Mouse (Mus musculus): ENCODE results near the gene Mbtps1. TPM values are rescaled to one million over a fixed set of nuclear protein-coding genes. Genes with fewer than 3 reads are reported as not detected.

Gene Mbtps1
- polyA plus RNA-seq, 1 experiment, result 72.7 TPM

GRCm38 (mm10) chr8:119591456-119591855 is 32.9 kb upstream of the Mbtps1 start:
- no peak for TF ChIP-seq MYOG (IDR thresholded peaks at IDR 0.05; ENCODE audit: control insufficient read depth, extremely low read depth, insufficient read length)
- TF ChIP-seq FOSL1 (IDR thresholded peaks at IDR 0.05; ENCODE audit: insufficient read depth, low read length, poor library complexity, severe bottlenecking), result no peak
- TF ChIP-seq MYOD1 (IDR thresholded peaks at IDR 0.05; ENCODE audit: control insufficient read depth, insufficient read length, low read depth), result no peak
- no peak for TF ChIP-seq USF1 (IDR thresholded peaks at IDR 0.05; ENCODE audit: low read depth)
- TF ChIP-seq MAX (IDR thresholded peaks at IDR 0.05), result no peak
- no peak for TF ChIP-seq CTCF (IDR thresholded peaks at IDR 0.05; ENCODE audit: control insufficient read depth, insufficient read depth, insufficient read length)
- TF ChIP-seq CEBPB (IDR thresholded peaks at IDR 0.05; ENCODE audit: low read depth), result no peak
- H3K79me3 ChIP-seq (ENCODE audit: low read depth), result no peaks in the 10 kb centered on the region
- no peak overlapping the region for H3ac ChIP-seq (ENCODE audit: control insufficient read depth, insufficient read length, low read depth)
- no peak overlapping the region for H3K4me3 ChIP-seq (ENCODE audit: insufficient read depth, poor library complexity, severe bottlenecking)
- no peaks in the 10 kb centered on the region for H3K79me2 ChIP-seq (ENCODE audit: control insufficient read depth, insufficient read depth)
- peaks cover 6% of the 10 kb centered on the region for H3K27me3 ChIP-seq (ENCODE audit: control insufficient read depth, insufficient read depth, insufficient read length)
- no peaks in the 10 kb centered on the region for H3K36me3 ChIP-seq (ENCODE audit: control insufficient read depth, insufficient read depth)

GRCm38 (mm10) chr8:119590348-119590747 is 31.8 kb upstream of the Mbtps1 start:
- Histone ChIP-seq H3K27me3 (ENCODE audit: control insufficient read depth, insufficient read depth, insufficient read length) (peaks cover 6% of the 10 kb centered on the region), H3K79me2 (ENCODE audit: control insufficient read depth, insufficient read depth) (no peaks in the 10 kb centered on the region), H3K4me3 (ENCODE audit: insufficient read depth, poor library complexity, severe bottlenecking) (no peak overlapping the region), H3K36me3 (ENCODE audit: control insufficient read depth, insufficient read depth) (no peaks in the 10 kb centered on the region), H3ac (ENCODE audit: control insufficient read depth, insufficient read length, low read depth) (no peak overlapping the region), H3K79me3 (ENCODE audit: low read depth) (no peaks in the 10 kb centered on the region)
- TF ChIP-seq MAX (IDR thresholded peaks at IDR 0.05) (no peak), MYOD1 (IDR thresholded peaks at IDR 0.05; ENCODE audit: control insufficient read depth, insufficient read length, low read depth) (no peak), CEBPB (IDR thresholded peaks at IDR 0.05; ENCODE audit: low read depth) (no peak), FOSL1 (IDR thresholded peaks at IDR 0.05; ENCODE audit: insufficient read depth, low read length, poor library complexity, severe bottlenecking) (no peak), MYOG (IDR thresholded peaks at IDR 0.05; ENCODE audit: control insufficient read depth, extremely low read depth, insufficient read length) (no peak), CTCF (IDR thresholded peaks at IDR 0.05; ENCODE audit: control insufficient read depth, insufficient read depth, insufficient read length) (no peak), USF1 (IDR thresholded peaks at IDR 0.05; ENCODE audit: low read depth) (no peak)

GRCm38 (mm10) chr8:119588844-119589243 is 30.3 kb upstream of the Mbtps1 start:
- H3K79me2 ChIP-seq (ENCODE audit: control insufficient read depth, insufficient read depth), result no peaks in the 10 kb centered on the region
- H3K36me3 ChIP-seq (ENCODE audit: control insufficient read depth, insufficient read depth), result no peaks in the 10 kb centered on the region
- H3ac ChIP-seq (ENCODE audit: control insufficient read depth, insufficient read length, low read depth), result no peak overlapping the region
- no peak overlapping the region for H3K4me3 ChIP-seq (ENCODE audit: insufficient read depth, poor library complexity, severe bottlenecking)
- TF ChIP-seq USF1 (IDR thresholded peaks at IDR 0.05; ENCODE audit: low read depth) (no peak), CTCF (IDR thresholded peaks at IDR 0.05; ENCODE audit: control insufficient read depth, insufficient read depth, insufficient read length) (no peak), MAX (IDR thresholded peaks at IDR 0.05) (no peak), CEBPB (IDR thresholded peaks at IDR 0.05; ENCODE audit: low read depth) (no peak), FOSL1 (IDR thresholded peaks at IDR 0.05; ENCODE audit: insufficient read depth, low read length, poor library complexity, severe bottlenecking) (no peak), MYOG (IDR thresholded peaks at IDR 0.05; ENCODE audit: control insufficient read depth, extremely low read depth, insufficient read length) (no peak)
- peaks cover 6% of the 10 kb centered on the region for H3K27me3 ChIP-seq (ENCODE audit: control insufficient read depth, insufficient read depth, insufficient read length)
- H3K79me3 ChIP-seq (ENCODE audit: low read depth), result no peaks in the 10 kb centered on the region

- Histone ChIP-seq H3K27me3 (ENCODE audit: control insufficient read depth, insufficient read depth, insufficient read length) (peaks cover 6% of the 10 kb centered on the region), H3K79me3 (ENCODE audit: low read depth) (no peaks in the 10 kb centered on the region), H3ac (ENCODE audit: control insufficient read depth, insufficient read length, low read depth) (no peak overlapping the region), H3K79me2 (ENCODE audit: control insufficient read depth, insufficient read depth) (no peaks in the 10 kb centered on the region), H3K4me3 (ENCODE audit: insufficient read depth, poor library complexity, severe bottlenecking) (no peak overlapping the region), H3K36me3 (ENCODE audit: control insufficient read depth, insufficient read depth) (no peaks in the 10 kb centered on the region)
- no peak for TF ChIP-seq MAX (IDR thresholded peaks at IDR 0.05)
These were observed 29.8 kb upstream of the Mbtps1 start for GRCm38 (mm10) chr8:119588321-119588720.

- Histone ChIP-seq H3K27me3 (ENCODE audit: control insufficient read depth, insufficient read depth, insufficient read length) (peaks cover 23% of the 10 kb centered on the region), H3K79me2 (ENCODE audit: control insufficient read depth, insufficient read depth) (no peaks in the 10 kb centered on the region), H3K4me3 (ENCODE audit: insufficient read depth, poor library complexity, severe bottlenecking) (no peak overlapping the region), H3K36me3 (ENCODE audit: control insufficient read depth, insufficient read depth) (no peaks in the 10 kb centered on the region), H3K79me3 (ENCODE audit: low read depth) (no peaks in the 10 kb centered on the region), H3ac (ENCODE audit: control insufficient read depth, insufficient read length, low read depth) (no peak overlapping the region)
- TF ChIP-seq USF1 (IDR thresholded peaks at IDR 0.05; ENCODE audit: low read depth) (no peak), FOSL1 (IDR thresholded peaks at IDR 0.05; ENCODE audit: insufficient read depth, low read length, poor library complexity, severe bottlenecking) (no peak)
These were observed 27.4 kb upstream of the Mbtps1 start for GRCm38 (mm10) chr8:119585901-119586300.

GRCm38 (mm10) chr8:119580441-119581161 is 22.1 kb upstream of the Mbtps1 start:
- Histone ChIP-seq H3K4me3 (ENCODE audit: insufficient read depth, poor library complexity, severe bottlenecking) (no peak overlapping the region), H3K79me2 (ENCODE audit: control insufficient read depth, insufficient read depth) (no peaks in the 10 kb centered on the region), H3K79me3 (ENCODE audit: low read depth) (no peaks in the 10 kb centered on the region), H3K27me3 (ENCODE audit: control insufficient read depth, insufficient read depth, insufficient read length) (peaks cover 66% of the 10 kb centered on the region), H3K36me3 (ENCODE audit: control insufficient read depth, insufficient read depth) (no peaks in the 10 kb centered on the region), H3ac (ENCODE audit: control insufficient read depth, insufficient read length, low read depth) (no peak overlapping the region)
- no peak for TF ChIP-seq FOSL1 (IDR thresholded peaks at IDR 0.05; ENCODE audit: insufficient read depth, low read length, poor library complexity, severe bottlenecking)
- TF ChIP-seq MAX (IDR thresholded peaks at IDR 0.05), result no peak

All from C2C12 (cell line).